Mouse (Mus musculus) heart, embryonic 14.5 days (tissue): Measurements from ENCODE around the gene Gm525. TPM values are rescaled to one million over a fixed set of nuclear protein-coding genes. Genes with fewer than 3 reads are reported as not detected.

Experiments used
- ATAC-seq: fragments of 200-750 bp; cut with Nextera tagmentation; 2 replicates; pipeline ENCODE4 v1.8.0; 2017; ENCODE audit warnings: low read depth, moderate TSS enrichment; ENCODE audit not compliant: insufficient number of reproducible peaks, insufficient read depth, low FRiP score
- H3K27ac ChIP-seq, 2 experiments: fragments of 200-500 bp in 1 of 2; fragments of 300-500 bp in 1 of 2; sonication (generic) in 1 of 2; replicated peaks in 1 of 2; 2 replicates each; pipeline ENCODE4 v1.5.1; 2012 to 2014; ENCODE audit warnings: low read depth in 2 of 2, low read length in 2 of 2, control low read depth in 1 of 2, mild to moderate bottlenecking in 1 of 2, mixed read lengths in 1 of 2; ENCODE audit not compliant: control insufficient read depth in 1 of 2, insufficient read depth in 1 of 2
- H3K27me3 ChIP-seq: fragments of 300-500 bp; sonication (generic); 2 replicates; pipeline ENCODE4 v1.6.1; 2014; ENCODE audit warnings: mild to moderate bottlenecking, low read length, control low read depth; ENCODE audit not compliant: control insufficient read depth, insufficient read depth
- H3K36me3 ChIP-seq: fragments of 300-500 bp; sonication (generic); 2 replicates; pipeline ENCODE4 v1.6.1; 2014; ENCODE audit warnings: mild to moderate bottlenecking, control low read depth, low read length, mixed read lengths; ENCODE audit not compliant: control insufficient read depth, insufficient read depth
- H3K4me1 ChIP-seq, 2 experiments: fragments of 200-500 bp in 1 of 2; fragments of 300-500 bp in 1 of 2; sonication (generic) in 1 of 2; 2 replicates each; pipeline ENCODE4 v1.6.1; 2012 to 2014; ENCODE audit warnings: low read length in 2 of 2, control low read depth in 1 of 2, mixed read lengths in 1 of 2; ENCODE audit not compliant: control insufficient read depth in 2 of 2, insufficient read depth in 2 of 2
- H3K4me2 ChIP-seq: fragments of 300-500 bp; sonication (generic); 2 replicates; pipeline ENCODE4 v1.6.1; 2014; ENCODE audit warnings: mild to moderate bottlenecking, low read length
- H3K4me3 ChIP-seq, 2 experiments: fragments of 200-500 bp in 1 of 2; fragments of 300-500 bp in 1 of 2; sonication (generic) in 1 of 2; 2 replicates each; pipeline ENCODE4 v1.5.1; 2012 to 2014; ENCODE audit warnings: low read length in 2 of 2, mild to moderate bottlenecking in 2 of 2, control low read depth in 1 of 2, low read depth in 1 of 2, moderate library complexity in 1 of 2; ENCODE audit not compliant: control insufficient read depth in 1 of 2, insufficient read depth in 1 of 2
- H3K9ac ChIP-seq: fragments of 300-500 bp; sonication (generic); 2 replicates; pipeline ENCODE4 v1.6.1; 2014; ENCODE audit warnings: mild to moderate bottlenecking, low read length
- H3K9me3 ChIP-seq: fragments of 300-500 bp; sonication (generic); 2 replicates; pipeline ENCODE4 v1.6.1; 2016; ENCODE audit warnings: low read length, control low read depth; ENCODE audit not compliant: control insufficient read depth
- WGBS: fragments of 180-500 bp; shearing (Covaris S2); extraction: QIAGEN DNeasy Blood & Tissue Kit; methylation state at CpG from one replicate; pipeline ENCODE4 v1.1.7; 2014; 5-methylcytosine and 5-hydroxymethylcytosine counted together
- polyA plus RNA-seq: library from polyadenylated mRNA; unstranded; fragments of >200 nt; fragmentation: Nextera tagmentation; extraction: Ambion mirVana; gene quantifications from 2 replicates; pipeline ENCODE4 v1.2.1, GENCODE M21; 2014

Gene Gm525
- polyA plus RNA-seq, result not detected in 2 replicates

- H3K4me1 ChIP-seq, result peaks cover 0 to 2% of the 10 kb centered on the region in 2 experiments; a peak in 1 of 4 replicates
- no peaks in the 10 kb centered on the region for H3K9me3 ChIP-seq
- H3K36me3 ChIP-seq, result no peaks in the 10 kb centered on the region
- no peaks in the 10 kb centered on the region for H3K27me3 ChIP-seq
- H3K4me2 ChIP-seq, result no peak within 1 kb of the TSS
- no peak within 1 kb of the TSS for H3K4me3 ChIP-seq
- no peak for ATAC-seq
- WGBS, result 84% methylated on average over 8 of the region's 8 CpGs
- no peak within 1 kb of the TSS for H3K27ac ChIP-seq
- no peak within 1 kb of the TSS for H3K9ac ChIP-seq
Measured at GRCm38 (mm10) chr11:89073541-89073940, at the start of gene Gm525. Gm525 (plus strand) TSS chr11:89073841.

GRCm38 (mm10) chr11:89024181-89024881, 49.3 kb upstream of the Gm525 start:
- H3K36me3 ChIP-seq, result 0 out of 2 replicates have a peak, but pooled peaks cover 2% of the 10 kb centered on the region
- peak overlapping the region; percentile 62 to 65 for H3K27ac ChIP-seq
- peak; percentile 34; the same call in 1 of the 2 replicates for ATAC-seq
- no peaks in the 10 kb centered on the region for H3K27me3 ChIP-seq
- WGBS, result 42% methylated on average over 11 of the region's 11 CpGs
- H3K4me2 ChIP-seq, result peak overlapping the region; percentile 18; the same call in 1 of the 2 replicates
- H3K4me1 ChIP-seq, result peaks cover 22 to 39% of the 10 kb centered on the region in 2 experiments
- no peak overlapping the region for H3K4me3 ChIP-seq
- no peaks in the 10 kb centered on the region for H3K9me3 ChIP-seq
- no peak overlapping the region for H3K9ac ChIP-seq

- Histone ChIP-seq H3K27me3 (no peaks in the 10 kb centered on the region), H3K9ac (no peak overlapping the region), H3K4me2 (no peak overlapping the region), H3K4me1 (peaks cover 22 to 41% of the 10 kb centered on the region in 2 experiments), H3K27ac (no peak overlapping the region), H3K4me3 (no peak overlapping the region), H3K36me3 (no peaks in the 10 kb centered on the region), H3K9me3 (no peaks in the 10 kb centered on the region)
- no peak for ATAC-seq
- WGBS, result 72% methylated on average over 3 of the region's 3 CpGs
Measured at GRCm38 (mm10) chr11:89025603-89026002, 48.0 kb upstream of the Gm525 start.

- peaks cover 18 to 39% of the 10 kb centered on the region in 2 experiments for H3K4me1 ChIP-seq
- no peak overlapping the region for H3K9ac ChIP-seq
- 86% methylated on average over 3 of the region's 3 CpGs for WGBS
Measured at GRCm38 (mm10) chr11:89026117-89026516, 47.5 kb upstream of the Gm525 start.

GRCm38 (mm10) chr11:89027955-89028361, 45.7 kb upstream of the Gm525 start:
- WGBS, result 71% methylated on average over 10 of the region's 10 CpGs
- H3K27ac ChIP-seq, result no peak overlapping the region
- H3K36me3 ChIP-seq, result no peaks in the 10 kb centered on the region
- H3K9me3 ChIP-seq, result 0 out of 2 replicates have a peak, but pooled peaks cover 2% of the 10 kb centered on the region
- ATAC-seq, result no peak
- peaks cover 14 to 29% of the 10 kb centered on the region in 2 experiments for H3K4me1 ChIP-seq
- no peak overlapping the region for H3K4me3 ChIP-seq
- no peak overlapping the region for H3K4me2 ChIP-seq
- no peaks in the 10 kb centered on the region for H3K27me3 ChIP-seq
- H3K9ac ChIP-seq, result no peak overlapping the region

More at GRCm38 (mm10) chr11:89026117-89026516, 47.5 kb upstream of the Gm525 start:
- no peak overlapping the region for H3K4me3 ChIP-seq
- no peak for ATAC-seq
- no peak overlapping the region for H3K27ac ChIP-seq
- no peaks in the 10 kb centered on the region for H3K9me3 ChIP-seq
- no peak overlapping the region for H3K4me2 ChIP-seq
- no peaks in the 10 kb centered on the region for H3K36me3 ChIP-seq
- no peaks in the 10 kb centered on the region for H3K27me3 ChIP-seq

- Histone ChIP-seq H3K27me3 (no peaks in the 10 kb centered on the region), H3K4me2 (no peak overlapping the region; the same call in 1 of the 2 replicates), H3K9me3 (0 out of 2 replicates have a peak, but pooled peaks cover 2% of the 10 kb centered on the region), H3K36me3 (no peaks in the 10 kb centered on the region), H3K4me3 (no peak overlapping the region), H3K4me1 (peaks cover 11 to 23% of the 10 kb centered on the region in 2 experiments), H3K9ac (no peak overlapping the region), H3K27ac (peak overlapping the region; percentile 27 to 61; a peak in 2 of 4 replicates)
- WGBS, result 13% methylated on average over 10 of the region's 10 CpGs
- peak; percentile 53 for ATAC-seq
Measured at GRCm38 (mm10) chr11:89028871-89029405, 44.7 kb upstream of the Gm525 start.

- WGBS, result 83% methylated on average over 6 of the region's 6 CpGs
- Histone ChIP-seq H3K4me3 (no peak overlapping the region), H3K27me3 (no peaks in the 10 kb centered on the region), H3K4me1 (peaks cover 6 to 15% of the 10 kb centered on the region in 2 experiments), H3K4me2 (no peak overlapping the region), H3K27ac (no peak overlapping the region), H3K9me3 (0 out of 2 replicates have a peak, but pooled peaks cover 2% of the 10 kb centered on the region), H3K9ac (no peak overlapping the region), H3K36me3 (no peaks in the 10 kb centered on the region)
- ATAC-seq, result no peak
Measured at GRCm38 (mm10) chr11:89030552-89030951, 43.1 kb upstream of the Gm525 start.
